Mouse (Mus musculus) v-Abl transformed pro-B cells (cell line): ENCODE results near the gene Midn.

Experiments used
- in situ Hi-C, 2 experiments: fragments of 400-800 bp; cut with MboI; formaldehyde crosslinking; loops; one replicate each; pipeline ENCODE4 v1.15.1; 2025; ENCODE audit not compliant: unreplicated experiment in 2 of 2

Gene Midn

DNA sequence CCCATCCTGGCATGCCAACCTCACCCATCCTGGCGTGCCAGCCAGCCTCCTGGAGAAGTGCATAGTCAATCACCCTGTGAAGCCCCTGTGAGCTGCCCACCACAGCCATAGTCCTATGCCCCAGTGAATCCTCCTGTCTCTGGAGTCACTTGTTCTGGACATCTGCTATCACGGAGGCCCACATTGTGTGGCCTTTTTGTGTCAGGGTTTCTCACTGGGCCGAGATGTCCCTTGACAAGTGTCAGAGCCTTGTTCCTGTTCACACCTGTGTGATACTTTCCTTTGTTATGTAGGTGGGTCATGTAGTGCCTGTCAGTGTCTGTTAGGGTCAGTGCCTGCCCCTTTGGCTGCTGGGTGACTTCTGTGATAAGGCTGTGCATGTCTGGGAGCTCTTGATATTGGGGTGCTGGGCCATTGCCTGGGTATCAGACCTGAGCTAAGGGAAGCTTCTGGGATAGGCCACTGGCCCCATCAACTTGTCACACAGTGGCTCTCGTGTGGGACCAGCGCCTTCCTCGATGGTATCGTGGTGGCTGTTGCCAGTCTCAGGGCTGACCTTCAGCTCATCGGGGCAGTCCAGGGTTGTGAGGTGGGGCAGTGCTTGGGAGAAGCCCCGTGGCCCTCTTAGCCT, 24.0 kb upstream of the Midn start:
- in situ Hi-C loops, result no loop called here

DNA sequence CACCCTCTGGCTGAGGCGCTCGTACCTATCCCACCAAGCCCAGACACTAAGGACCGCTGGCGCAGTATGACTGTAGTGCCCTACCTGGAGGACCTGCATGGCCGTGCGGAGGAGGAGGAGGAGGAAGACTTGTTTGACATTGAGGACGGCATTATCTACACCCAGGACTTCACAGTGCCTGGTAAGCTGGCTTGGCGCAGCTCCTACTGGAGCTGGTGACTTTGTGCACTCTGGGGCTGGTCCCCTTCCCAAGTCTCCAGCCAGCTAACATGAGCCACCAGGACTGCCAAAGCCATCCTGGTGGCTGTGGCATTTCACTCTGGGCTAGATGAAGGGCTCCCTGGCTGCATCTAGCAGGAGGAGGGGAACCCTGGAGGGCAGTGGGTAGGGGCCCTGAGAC, 20.2 kb upstream of the Midn start:
- in situ Hi-C loops, result no loop called here

DNA sequence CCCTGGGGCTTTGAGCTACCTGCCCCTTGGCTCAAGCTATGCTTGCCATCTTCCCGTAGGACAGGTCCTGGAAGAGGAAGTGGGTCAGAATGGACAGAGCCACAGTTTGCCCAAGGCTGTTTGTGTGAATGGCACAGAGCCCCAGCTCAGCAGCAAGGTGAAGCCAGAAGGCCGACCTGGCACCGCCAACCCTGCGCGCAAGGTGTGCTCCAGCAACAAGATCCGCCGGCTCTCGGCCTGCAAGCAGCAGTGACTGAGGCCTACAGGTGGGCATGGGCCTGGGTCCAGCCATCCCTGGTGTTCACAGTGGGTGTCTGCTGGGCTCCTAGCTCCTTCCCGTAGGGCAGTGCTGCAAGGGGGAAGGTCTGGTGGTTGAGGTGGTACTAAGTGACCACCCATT, 18.2 kb upstream of the Midn start:
- in situ Hi-C loops, result no loop called here

DNA sequence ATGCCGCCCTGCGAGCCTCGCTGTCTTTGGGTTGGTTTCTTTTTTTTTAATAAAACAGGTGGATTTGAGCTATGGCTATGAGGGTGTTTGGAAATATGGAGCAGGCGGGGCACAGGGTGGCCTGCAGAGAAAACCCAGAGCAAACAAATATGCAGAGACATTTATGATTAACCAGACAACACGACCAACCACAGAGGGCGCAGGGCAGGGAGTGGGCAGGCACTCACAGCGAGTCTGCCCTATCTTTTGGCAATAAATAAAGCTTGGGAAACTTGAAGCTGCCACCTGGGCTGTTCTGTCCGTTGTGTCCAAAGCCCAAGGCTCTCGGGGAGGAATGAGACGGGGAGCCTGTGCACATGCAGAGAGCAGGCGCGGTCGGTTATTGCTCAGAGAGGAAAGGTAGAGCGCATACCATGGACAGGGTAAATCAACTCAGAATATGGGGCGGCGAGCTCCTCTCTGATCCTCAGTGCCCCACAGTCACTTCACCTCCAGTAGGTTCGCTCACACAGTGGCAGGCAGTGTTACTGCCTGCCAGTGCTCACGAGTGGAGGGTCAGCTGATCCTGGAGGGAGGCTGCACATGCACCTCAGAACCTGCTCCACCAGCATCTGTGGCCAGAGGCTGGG, 17.6 kb upstream of the Midn start:
- in situ Hi-C loops, result no loop called here

DNA sequence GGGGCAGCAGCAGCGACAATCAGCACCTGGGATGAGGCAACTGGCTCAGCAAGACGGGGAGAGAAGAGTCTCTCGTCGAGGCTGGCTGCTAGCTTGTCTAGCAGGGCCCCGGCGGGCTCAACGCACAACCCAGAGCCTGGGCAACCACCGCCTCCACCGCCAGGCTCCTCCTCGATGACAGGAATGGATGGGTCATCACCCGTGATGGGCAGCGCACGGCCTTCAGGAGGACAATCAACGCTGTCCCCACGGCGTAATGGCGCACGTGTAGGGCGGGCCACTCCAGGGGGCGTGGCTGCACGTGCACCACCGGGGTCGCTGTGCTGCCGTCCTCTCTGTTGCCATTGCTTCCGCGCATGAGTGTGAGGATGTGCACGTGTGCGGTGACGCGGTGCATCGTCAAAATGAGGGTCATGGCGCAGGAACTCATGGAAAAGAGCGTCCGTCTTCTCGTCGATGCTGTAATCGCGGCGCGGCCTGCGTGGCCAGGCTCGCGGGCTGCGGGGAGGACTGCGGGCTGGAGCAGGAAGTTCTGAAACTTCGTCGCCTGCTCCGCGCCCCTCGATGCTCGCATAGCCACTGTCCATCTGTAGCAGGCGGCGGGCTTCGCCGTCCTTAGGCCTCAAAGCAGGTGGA, 16.6 kb upstream of the Midn start:
- in situ Hi-C loops, result no loop called here

DNA sequence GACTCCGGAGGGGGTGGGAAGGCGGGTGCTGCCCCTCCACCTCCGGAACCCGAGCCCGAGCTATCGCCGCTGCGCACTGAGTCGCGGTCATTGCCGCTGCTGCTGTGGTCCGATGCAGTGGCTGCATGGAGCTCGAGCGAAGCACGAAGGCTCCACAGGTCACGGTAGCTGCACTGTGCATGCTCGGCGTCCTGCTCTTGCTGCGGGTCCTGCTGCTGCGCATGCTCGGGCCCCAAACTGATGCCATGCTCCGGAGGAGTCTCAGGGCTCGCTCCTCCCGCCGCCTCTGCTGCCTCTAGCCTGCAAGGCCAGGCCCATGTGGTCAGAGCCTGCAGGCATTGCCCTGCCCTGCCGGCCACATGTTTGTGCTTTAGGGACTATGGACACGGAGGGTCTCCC, 16.1 kb upstream of the Midn start:
- in situ Hi-C loops, result no loop called here

DNA sequence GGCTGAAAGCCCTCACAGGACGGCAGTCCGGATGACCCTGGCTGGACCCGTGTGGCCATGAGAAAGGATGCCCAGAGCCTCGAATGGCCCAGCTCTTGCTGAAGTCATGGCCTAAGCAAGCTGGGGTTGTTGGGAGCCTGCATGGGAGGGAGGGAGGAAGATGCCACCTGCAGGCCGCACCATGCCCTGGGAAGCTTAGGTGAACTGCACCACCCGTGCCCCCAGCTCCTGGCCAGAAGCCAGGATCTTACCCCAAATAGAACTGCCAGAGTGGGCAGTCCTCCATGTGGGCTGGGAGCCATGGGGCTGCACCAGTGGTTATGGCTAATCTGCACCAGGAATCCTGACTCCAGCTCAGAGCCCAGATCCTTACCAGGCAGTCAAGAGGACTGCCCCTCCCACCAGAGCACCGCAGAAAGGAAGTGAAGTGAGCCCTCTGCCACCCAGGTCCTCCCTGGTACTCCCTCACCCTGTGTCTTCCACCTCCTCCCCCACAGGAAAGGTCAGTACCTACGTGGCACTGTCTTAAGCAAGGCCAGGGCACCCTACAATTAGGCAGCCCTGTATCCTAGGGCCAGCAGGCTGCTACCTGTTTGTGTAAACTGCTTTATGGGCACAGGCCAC, 14.7 kb upstream of the Midn start:
- in situ Hi-C loops, result no loop called here

DNA sequence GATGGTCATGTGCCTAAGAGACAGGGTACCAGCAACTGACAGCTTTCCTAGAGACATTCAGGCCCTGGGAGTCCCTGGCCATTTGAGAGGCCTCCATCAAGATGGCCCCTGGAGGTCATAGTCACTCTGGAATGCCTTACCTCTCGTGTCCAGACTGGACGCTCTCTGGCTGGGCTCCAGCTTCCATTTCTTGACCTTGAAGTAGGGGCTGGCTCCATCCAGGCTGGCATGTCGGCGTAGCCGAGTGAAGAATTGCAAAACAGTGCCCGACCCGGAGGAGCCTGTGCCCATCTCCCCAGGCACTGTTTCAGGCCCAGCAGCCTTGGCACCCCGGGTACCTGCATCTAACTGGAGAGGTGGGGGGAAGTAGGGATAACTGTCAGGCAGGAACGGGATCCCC, 13.7 kb upstream of the Midn start:
- in situ Hi-C loops, result no loop called here

DNA sequence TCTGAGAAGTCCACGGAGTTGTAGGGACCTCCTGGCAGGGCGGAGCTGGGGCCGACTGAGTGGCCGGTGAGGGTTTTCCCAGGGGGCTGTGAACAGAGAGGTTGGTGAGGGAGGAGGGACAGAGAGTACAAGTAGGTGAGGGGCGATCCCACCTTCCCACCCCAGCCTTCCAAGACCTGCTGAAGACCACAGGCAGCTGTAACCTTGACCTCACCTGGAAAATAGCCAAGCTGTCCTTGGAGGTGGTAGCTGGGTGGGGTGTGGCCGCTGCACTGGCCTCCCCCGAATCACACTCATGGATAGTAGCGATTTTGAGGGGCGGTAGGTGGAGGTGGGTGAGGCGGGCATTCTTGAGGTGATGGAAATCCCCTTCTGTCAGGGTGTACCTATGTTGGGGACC, 12.9 kb upstream of the Midn start:
- in situ Hi-C loops, result no loop called here

DNA sequence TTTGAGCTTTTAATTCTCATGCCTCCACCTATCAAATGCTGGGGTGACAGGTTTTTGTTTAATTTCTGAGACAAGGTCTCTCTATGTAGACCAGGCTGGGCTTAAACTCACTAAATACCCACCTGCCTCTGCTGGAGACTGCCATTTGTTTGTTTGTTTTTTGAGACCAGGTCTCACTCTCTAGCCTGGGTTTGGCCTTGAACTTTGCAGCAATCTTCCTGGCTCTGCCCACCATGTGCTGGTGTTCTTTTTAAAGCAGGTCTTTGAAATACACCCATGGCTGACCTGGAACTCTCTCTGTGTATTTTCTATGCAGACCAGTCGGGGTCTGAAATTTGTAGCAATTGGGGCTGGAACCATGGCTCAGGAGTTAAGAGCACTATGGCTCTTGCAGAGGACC, 12.4 kb upstream of the Midn start:
- in situ Hi-C loops, result no loop called here

DNA sequence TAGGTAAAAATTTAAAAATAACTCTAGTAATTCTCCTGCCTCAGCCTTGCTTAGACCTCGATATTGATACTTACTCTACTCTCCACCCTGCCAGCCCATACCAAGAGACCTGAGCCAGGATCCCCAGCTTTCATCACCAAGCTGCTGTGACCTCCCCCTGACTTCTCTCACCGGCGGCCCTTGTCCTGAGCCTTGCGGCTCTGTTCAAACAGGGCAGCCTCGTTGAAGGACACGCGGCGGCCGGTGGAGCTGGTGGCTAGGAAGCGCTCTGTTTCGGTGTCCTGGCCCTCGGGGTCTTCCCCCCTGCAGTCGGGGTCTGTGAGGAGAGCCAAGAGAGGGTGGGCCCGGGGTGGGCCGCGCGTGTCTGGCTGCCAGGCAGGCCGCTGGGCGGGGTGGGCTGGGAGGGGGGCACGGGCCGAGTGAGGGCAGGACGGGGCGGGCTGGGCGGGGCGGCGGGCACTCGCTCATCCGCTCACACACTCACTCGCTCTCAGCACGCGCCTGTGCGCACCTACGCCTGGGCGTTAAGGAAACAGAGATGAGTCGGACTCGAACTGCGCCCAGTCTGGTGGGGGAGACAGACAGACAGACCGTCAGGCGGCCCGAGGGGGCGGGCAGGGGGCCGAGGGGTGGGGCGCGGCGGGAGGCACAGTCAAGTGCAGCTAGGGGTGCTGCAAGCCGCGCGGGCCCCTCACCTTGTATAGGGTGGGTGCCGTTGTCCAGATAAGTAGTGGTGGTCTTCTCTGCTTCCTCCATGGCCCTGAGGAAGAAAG, 11.7 kb upstream of the Midn start:
- in situ Hi-C loops, result no loop called here

DNA sequence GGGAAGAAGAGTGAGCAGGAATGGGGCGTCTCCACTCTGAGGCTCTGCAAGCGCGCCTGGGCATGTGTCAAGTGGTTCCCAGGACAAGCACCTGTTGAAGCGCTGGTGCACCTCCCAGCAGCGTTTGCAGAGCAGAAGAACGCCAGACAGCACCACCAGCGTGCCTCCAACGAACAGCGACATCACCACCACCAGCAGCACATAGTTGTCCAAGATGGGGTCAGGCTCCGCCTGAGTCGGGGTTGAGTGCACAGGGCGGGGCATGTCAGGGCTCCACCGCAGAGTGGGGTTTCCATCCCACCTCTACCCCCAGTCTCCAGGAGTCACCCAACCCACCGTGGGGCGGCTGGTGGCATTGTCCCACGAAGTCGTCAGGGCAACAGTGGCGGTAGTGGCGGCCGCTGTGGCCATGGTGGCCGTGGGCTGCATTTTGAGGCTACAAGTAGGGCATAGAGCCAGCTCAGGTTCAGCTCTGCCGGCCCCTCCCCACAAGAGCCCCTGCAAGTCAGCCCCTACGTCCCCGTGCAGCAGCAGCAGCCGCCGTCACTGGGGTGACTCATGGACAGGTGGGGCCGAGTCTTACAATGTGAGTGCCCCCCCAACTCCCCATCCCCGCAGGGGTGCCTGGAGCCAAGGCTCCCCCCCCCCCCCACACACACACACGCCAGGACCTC, 11.0 kb upstream of the Midn start:
- in situ Hi-C loops, result no loop called here

DNA sequence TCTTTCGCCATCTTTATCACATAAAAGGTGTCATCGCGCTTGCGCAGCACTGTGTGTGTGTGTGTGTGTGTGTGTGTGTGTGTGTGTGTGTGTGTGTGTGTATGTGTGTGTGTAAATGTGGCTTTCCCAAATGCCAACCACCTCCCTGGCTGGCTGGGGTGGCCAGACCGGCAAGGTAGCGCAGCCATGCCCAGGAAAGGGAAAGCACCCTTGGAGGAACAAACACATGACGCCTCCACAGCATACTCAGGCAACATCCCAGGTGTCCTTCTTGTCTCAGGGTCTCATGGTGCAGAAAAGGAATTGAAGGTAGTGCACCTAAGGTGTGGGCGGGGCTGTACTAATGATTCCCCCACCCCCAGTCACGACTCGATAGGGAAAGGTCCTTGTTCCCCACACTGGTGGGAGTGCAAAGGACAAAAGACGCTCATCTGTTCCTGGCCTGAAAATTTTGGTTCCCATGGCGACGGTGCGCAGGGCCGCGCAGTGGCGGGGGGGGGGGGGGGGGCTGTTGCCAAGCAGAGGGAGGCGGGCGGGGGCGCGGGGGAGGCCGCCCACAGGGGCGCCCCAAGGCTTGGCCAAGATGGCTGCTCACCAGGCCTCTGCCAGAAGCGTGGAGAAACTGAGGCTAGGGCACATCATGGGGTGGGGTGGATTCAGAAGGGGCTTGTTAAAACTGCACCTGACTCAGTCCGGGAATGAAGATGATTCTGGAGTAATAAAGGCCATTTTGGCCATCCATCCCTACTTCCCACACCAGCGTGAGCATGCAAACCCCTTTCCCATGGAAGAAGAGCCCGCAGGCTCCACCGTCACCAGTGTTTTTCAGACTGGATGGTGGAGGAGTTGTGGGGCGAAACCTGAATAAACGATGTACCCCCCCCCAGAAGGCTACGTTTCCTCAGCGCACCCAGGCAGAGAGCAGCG, 10.2 kb upstream of the Midn start:
- in situ Hi-C loops, result no loop called here

DNA sequence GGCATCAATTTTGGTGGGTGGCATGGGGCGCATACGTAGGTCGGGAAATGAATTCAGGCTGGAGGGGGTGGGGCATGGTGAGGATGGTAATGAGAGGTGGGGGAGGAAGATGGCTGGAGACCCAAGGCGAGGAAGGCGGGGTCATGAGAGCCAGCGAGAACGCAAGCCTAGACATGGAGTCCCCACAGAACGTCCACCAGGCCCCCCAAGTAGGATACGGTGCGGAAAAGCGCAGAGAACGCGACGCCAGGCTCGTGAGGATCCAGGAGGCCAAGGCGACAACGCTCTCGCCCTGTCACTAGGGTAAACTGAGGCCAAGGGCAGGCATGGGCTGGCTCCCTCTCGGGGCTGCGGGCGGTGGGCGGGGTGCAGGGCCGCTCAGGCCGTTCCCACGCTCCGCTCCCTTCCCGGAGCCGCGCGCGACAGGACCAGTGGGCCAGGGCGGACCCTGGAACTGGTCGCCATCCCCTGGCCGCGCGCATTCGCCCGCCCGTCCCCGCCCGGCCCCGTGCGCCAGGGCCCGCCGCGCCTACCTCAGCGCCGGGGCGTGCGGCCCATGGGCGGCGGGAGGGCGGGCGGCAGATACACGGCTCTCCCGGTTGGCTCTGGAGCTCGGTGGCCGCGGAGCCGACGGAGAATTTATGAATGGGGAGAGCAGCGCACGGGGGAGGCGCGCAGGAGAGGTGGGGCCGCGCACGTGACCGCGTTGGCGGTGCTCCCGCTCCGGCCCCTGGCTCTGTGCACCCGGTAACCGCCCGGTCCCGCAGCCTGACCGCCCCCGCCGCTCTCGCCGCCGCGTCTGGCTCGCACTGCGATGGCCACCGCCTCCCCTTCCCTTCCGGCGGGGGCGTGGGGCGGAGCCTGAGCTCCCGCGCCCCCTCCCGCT, 9.3 kb upstream of the Midn start, which contains the start of gene Atp5d:
Gene Atp5d (plus strand): TSS at position 80 of the 886 bp plus-strand sequence.
- in situ Hi-C loops, result no loop called here

DNA sequence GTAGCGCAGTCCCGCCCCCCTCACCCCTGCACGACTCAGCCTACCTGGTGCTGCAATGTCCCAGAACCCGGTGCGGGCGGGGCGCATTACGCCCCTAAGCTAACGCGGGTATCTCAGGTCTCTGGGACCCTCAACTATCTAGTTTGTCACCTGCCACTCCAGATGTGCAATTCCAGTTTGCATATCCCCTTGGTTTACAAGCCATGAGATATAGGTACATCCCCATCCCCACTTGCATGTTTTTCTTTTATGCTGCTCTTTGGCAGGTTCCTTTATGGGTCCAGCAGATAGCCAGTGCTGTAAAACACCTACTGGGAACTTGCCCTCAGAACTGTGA, 8.7 kb upstream of the Midn start:
- in situ Hi-C loops, result no loop called here

DNA sequence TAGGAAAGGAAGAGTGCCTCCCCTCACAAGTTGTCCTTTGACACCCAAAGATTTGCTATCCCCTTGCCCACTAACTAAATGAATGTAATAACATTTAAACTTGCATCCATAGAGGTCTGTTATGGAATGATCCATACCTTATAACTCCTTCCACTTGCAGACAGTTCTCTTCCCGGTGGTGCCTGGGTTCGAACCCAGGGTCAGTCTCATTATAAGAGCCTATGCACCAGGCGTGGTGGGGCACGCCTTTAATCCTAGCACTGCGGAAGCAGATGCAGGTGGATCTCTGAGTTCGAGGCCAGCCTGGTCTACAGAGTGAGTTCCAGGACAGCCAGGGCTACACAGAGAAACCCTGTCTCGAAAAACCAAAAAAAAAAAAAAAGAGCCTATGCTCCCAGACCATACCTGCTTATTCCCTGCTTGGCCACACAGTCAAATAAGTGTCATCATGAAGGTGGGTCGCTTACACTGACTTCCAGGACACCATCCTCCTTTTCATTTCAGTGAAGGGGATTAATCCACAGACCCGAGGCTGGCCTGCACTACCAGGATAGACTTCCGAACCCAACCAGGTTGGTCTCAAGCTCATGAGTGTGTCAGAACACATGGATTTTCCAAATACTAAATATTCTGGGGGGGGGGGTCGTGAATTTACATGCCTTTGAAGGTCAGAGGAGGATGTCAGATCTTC, 8.0 kb upstream of the Midn start:
- in situ Hi-C loops, result loop anchor here in 1 of 2 experiments (5.0 to 10.0 kb wide), 2 partner anchors 178 to 285 kb away; partner anchors contain the start of genes Ptbp1 and Wdr18

DNA sequence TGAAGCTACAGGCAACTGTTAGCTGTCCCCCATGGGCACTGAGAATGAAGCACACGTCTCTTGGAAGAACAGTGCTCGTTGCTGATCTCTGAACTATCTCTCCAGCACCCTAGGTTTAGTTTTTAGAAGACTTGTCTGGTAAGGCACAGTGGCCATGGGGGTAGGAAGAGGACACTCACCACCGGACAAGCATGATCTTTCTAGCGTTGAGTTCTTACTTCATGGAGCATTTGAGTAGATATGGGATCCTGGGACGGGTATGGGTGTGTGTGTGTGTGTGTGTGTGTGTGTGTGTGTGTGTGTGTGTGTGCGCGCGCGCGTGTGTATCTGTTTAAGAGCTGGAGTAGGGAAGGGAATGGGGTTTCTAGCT, 7.4 kb upstream of the Midn start, which contains the start of gene Cbarp:
Gene Cbarp (minus strand): TSS at position 170 of the 370 bp plus-strand sequence.
- in situ Hi-C loops, result loop anchor here in 1 of 2 experiments (5.0 to 10.0 kb wide), 2 partner anchors 178 to 286 kb away; partner anchors contain the start of genes Ptbp1 and Wdr18

DNA sequence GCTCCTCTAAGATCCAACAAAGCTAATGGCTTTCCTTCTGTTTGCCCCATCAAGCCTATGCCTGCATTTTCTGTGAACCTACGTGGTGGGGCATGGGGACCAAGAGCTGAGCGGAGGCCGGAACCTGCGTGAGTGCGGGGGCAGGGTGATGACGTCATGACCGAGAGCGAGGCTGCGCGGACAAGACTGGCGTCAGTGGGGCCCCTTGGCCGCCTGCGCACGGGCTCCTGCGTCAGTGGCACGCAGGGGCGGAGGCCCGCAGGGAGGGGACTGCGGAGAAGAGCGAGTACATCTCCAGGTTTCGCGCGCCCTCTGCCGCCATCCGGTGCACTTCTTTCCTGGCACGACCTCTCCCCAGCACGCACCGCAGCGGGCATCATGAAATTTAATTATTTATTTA, 6.8 kb upstream of the Midn start:
- in situ Hi-C loops, result loop anchor here in 1 of 2 experiments (5.0 to 10.0 kb wide), 2 partner anchors 179 to 286 kb away; partner anchors contain the start of genes Ptbp1 and Wdr18
